Mouse (Mus musculus): ENCODE data around the gene Dst. TPM values are rescaled to one million over a fixed set of nuclear protein-coding genes. Genes with fewer than 3 reads are reported as not detected.

Gene Dst
- polyA plus RNA-seq, 1 experiment: 9.5 TPM

GRCm38 (mm10) chr1:34144826-34145225 lies 236.8 kb downstream of the Dst start:
- H3K27ac ChIP-seq (ENCODE audit: control insufficient read depth, insufficient read depth, low read depth, low read length, poor library complexity): no peak overlapping the region
- no peaks in the 10 kb centered on the region for H3K4me1 ChIP-seq (ENCODE audit: control insufficient read depth, insufficient read depth, low read length)
- TF ChIP-seq CTCF (IDR thresholded peaks at IDR 0.05; ENCODE audit: control insufficient read depth, insufficient read depth, low read length) (no peak), POLR2A (IDR thresholded peaks at IDR 0.05; ENCODE audit: borderline replicate concordance, control insufficient read depth, low read depth, low read length) (no peak)
- no peak overlapping the region for H3K4me3 ChIP-seq (replicated peaks; ENCODE audit: control insufficient read depth, low read depth, low read length)
- 81% methylated on average over 7 of the region's 7 CpGs for WGBS

DNA sequence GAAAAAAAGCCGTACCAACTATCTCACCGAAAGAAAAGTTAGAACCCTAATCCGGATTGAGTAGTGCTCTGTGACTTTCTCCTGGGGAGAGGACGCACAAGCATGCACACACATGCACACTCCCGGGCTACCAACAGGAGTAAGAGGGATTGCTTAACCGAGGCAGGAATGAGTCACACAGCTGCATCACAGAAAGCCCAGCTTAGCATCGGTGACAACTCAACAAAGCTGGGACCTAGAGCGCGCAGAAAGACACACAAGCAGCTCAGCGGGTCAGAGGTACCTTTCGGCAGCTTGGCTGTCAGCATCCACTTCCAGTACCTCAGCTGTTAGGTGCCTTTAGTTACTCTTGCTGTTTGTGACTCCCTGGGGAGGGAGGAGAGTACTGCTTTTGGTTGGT lies 240.0 kb downstream of the Dst start:
- TF ChIP-seq POLR2A (IDR thresholded peaks at IDR 0.05; ENCODE audit: borderline replicate concordance, control insufficient read depth, low read depth, low read length) (no peak), CTCF (IDR thresholded peaks at IDR 0.05; ENCODE audit: control insufficient read depth, insufficient read depth, low read length) (no peak)
- H3K4me1 ChIP-seq (ENCODE audit: control insufficient read depth, insufficient read depth, low read length): no peaks in the 10 kb centered on the region
- H3K4me3 ChIP-seq (replicated peaks; ENCODE audit: control insufficient read depth, low read depth, low read length): no peak overlapping the region
- WGBS: 85% methylated on average over 11 of the region's 11 CpGs
- no peak overlapping the region for H3K27ac ChIP-seq (ENCODE audit: control insufficient read depth, insufficient read depth, low read depth, low read length, poor library complexity)

- Histone ChIP-seq H3K27ac (ENCODE audit: control insufficient read depth, insufficient read depth, low read depth, low read length, poor library complexity) (no peak overlapping the region), H3K4me1 (ENCODE audit: control insufficient read depth, insufficient read depth, low read length) (no peaks in the 10 kb centered on the region), H3K4me3 (replicated peaks; ENCODE audit: control insufficient read depth, low read depth, low read length) (no peak overlapping the region)
- no peak for TF ChIP-seq CTCF (IDR thresholded peaks at IDR 0.05; ENCODE audit: control insufficient read depth, insufficient read depth, low read length)
- TF ChIP-seq POLR2A (IDR thresholded peaks at IDR 0.05; ENCODE audit: borderline replicate concordance, control insufficient read depth, low read depth, low read length): no peak
- WGBS: 82% methylated on average over 10 of the region's 10 CpGs
These were observed 242.5 kb downstream of the Dst start for GRCm38 (mm10) chr1:34150416-34151093.

GRCm38 (mm10) chr1:34152683-34153082 lies 244.7 kb downstream of the Dst start:
- 79% methylated on average over 5 of the region's 5 CpGs for WGBS
- TF ChIP-seq POLR2A (IDR thresholded peaks at IDR 0.05; ENCODE audit: borderline replicate concordance, control insufficient read depth, low read depth, low read length) (no peak), CTCF (IDR thresholded peaks at IDR 0.05; ENCODE audit: control insufficient read depth, insufficient read depth, low read length) (no peak)
- no peaks in the 10 kb centered on the region for H3K4me1 ChIP-seq (ENCODE audit: control insufficient read depth, insufficient read depth, low read length)
- no peak overlapping the region for H3K4me3 ChIP-seq (replicated peaks; ENCODE audit: control insufficient read depth, low read depth, low read length)
- no peak overlapping the region for H3K27ac ChIP-seq (ENCODE audit: control insufficient read depth, insufficient read depth, low read depth, low read length, poor library complexity)

GRCm38 (mm10) chr1:34156058-34156457 lies 248.0 kb downstream of the Dst start:
- no peak for TF ChIP-seq CTCF (IDR thresholded peaks at IDR 0.05; ENCODE audit: control insufficient read depth, insufficient read depth, low read length)
- TF ChIP-seq POLR2A (IDR thresholded peaks at IDR 0.05; ENCODE audit: borderline replicate concordance, control insufficient read depth, low read depth, low read length): no peak
- WGBS: 75% methylated on average over 7 of the region's 7 CpGs
- H3K4me3 ChIP-seq (replicated peaks; ENCODE audit: control insufficient read depth, low read depth, low read length): no peak overlapping the region
- no peaks in the 10 kb centered on the region for H3K4me1 ChIP-seq (ENCODE audit: control insufficient read depth, insufficient read depth, low read length)
- no peak overlapping the region for H3K27ac ChIP-seq (ENCODE audit: control insufficient read depth, insufficient read depth, low read depth, low read length, poor library complexity)

- WGBS: 85% methylated on average over 10 of the region's 10 CpGs
- no peak overlapping the region for H3K4me3 ChIP-seq (replicated peaks; ENCODE audit: control insufficient read depth, low read depth, low read length)
- no peak for TF ChIP-seq CTCF (IDR thresholded peaks at IDR 0.05; ENCODE audit: control insufficient read depth, insufficient read depth, low read length)
- TF ChIP-seq POLR2A (IDR thresholded peaks at IDR 0.05; ENCODE audit: borderline replicate concordance, control insufficient read depth, low read depth, low read length): no peak
- no peaks in the 10 kb centered on the region for H3K4me1 ChIP-seq (ENCODE audit: control insufficient read depth, insufficient read depth, low read length)
- no peak overlapping the region for H3K27ac ChIP-seq (ENCODE audit: control insufficient read depth, insufficient read depth, low read depth, low read length, poor library complexity)
These were observed 249.7 kb downstream of the Dst start for GRCm38 (mm10) chr1:34157702-34158101.

GRCm38 (mm10) chr1:34158822-34159221 lies 250.8 kb downstream of the Dst start:
- 86% methylated on average over 11 of the region's 11 CpGs for WGBS
- Histone ChIP-seq H3K4me3 (replicated peaks; ENCODE audit: control insufficient read depth, low read depth, low read length) (no peak overlapping the region), H3K4me1 (ENCODE audit: control insufficient read depth, insufficient read depth, low read length) (no peaks in the 10 kb centered on the region), H3K27ac (ENCODE audit: control insufficient read depth, insufficient read depth, low read depth, low read length, poor library complexity) (no peak overlapping the region)
- no peak for TF ChIP-seq POLR2A (IDR thresholded peaks at IDR 0.05; ENCODE audit: borderline replicate concordance, control insufficient read depth, low read depth, low read length)
- no peak for TF ChIP-seq CTCF (IDR thresholded peaks at IDR 0.05; ENCODE audit: control insufficient read depth, insufficient read depth, low read length)

GRCm38 (mm10) chr1:34159898-34160297 lies 251.9 kb downstream of the Dst start:
- TF ChIP-seq CTCF (IDR thresholded peaks at IDR 0.05; ENCODE audit: control insufficient read depth, insufficient read depth, low read length): no peak
- TF ChIP-seq POLR2A (IDR thresholded peaks at IDR 0.05; ENCODE audit: borderline replicate concordance, control insufficient read depth, low read depth, low read length): no peak
- WGBS: 89% methylated on average over 7 of the region's 7 CpGs
- no peak overlapping the region for H3K27ac ChIP-seq (ENCODE audit: control insufficient read depth, insufficient read depth, low read depth, low read length, poor library complexity)
- H3K4me3 ChIP-seq (replicated peaks; ENCODE audit: control insufficient read depth, low read depth, low read length): no peak overlapping the region
- H3K4me1 ChIP-seq (ENCODE audit: control insufficient read depth, insufficient read depth, low read length): no peaks in the 10 kb centered on the region
